Mouse (Mus musculus) G1E (cell line): ENCODE data around the gene Cmklr1.
"Not testable (repeated sequence)": the region's sequence is repeated elsewhere in the genome, so short reads cannot be mapped to it uniquely, and the experiment has no call there.

Experiments
- CTCF ChIP-seq: IDR thresholded peaks from 2 replicates; pipeline ENCODE4 v1.5.1; 2012; ENCODE audit warnings: low read depth, low read length, inconsistent platforms, mixed read lengths
- GATA1 ChIP-seq: IDR thresholded peaks from 2 replicates; pipeline ENCODE4 v1.6.1; 2012; ENCODE audit warnings: borderline replicate concordance, low read length, inconsistent platforms, mixed read lengths

DNA sequence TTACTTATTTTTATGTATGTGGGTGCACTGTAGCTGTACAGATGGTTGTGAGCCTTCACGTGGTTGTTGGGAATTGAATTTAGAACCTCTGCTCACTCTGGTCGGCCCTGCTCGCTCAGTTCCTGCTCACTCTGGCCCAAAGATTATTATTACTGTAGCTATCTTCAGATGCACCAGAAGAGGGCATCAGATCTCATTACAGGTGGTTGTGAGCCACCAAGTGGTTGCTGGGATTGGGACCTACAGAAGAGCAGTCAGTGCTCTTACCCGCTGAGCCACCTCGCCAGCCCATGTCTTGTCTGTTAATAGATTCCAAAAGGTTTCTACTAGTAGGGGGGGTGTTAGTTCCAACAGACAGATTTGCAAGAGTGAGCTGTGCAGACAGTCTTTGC lies 63.8 kb downstream of the Cmklr1 start:
- TF ChIP-seq CTCF, GATA1: not testable (repeated sequence)
